Mouse (Mus musculus) midbrain, embryonic 13.5 days (tissue): Measurements from ENCODE around the gene Sort1. TPM values are rescaled to one million over a fixed set of nuclear protein-coding genes. Genes with fewer than 3 reads are reported as not detected.

Source experiments
- ATAC-seq: fragments of 200-750 bp; cut with Nextera tagmentation; 2 replicates; pipeline ENCODE4 v1.8.0; 2017; ENCODE audit warnings: mild to moderate bottlenecking, moderate TSS enrichment, moderate library complexity
- H3K27ac ChIP-seq: fragments of 300-500 bp; sonication (generic); 2 replicates; pipeline ENCODE4 v1.5.1; 2015; ENCODE audit warnings: inconsistent platforms, mild to moderate bottlenecking, moderate library complexity
- H3K27me3 ChIP-seq: fragments of 300-500 bp; sonication (generic); 2 replicates; pipeline ENCODE4 v1.6.1; 2015; ENCODE audit warnings: mild to moderate bottlenecking, inconsistent platforms
- H3K36me3 ChIP-seq: fragments of 300-500 bp; sonication (generic); 2 replicates; pipeline ENCODE4 v1.6.1; 2015; ENCODE audit warnings: mild to moderate bottlenecking, inconsistent platforms
- H3K4me1 ChIP-seq: fragments of 300-500 bp; sonication (generic); replicated peaks from 2 replicates; pipeline ENCODE4 v1.6.1; 2015; ENCODE audit warnings: inconsistent platforms
- H3K4me2 ChIP-seq: fragments of 300-500 bp; sonication (generic); replicated peaks from 2 replicates; pipeline ENCODE4 v1.6.1; 2015; ENCODE audit warnings: moderate library complexity, mild to moderate bottlenecking, inconsistent platforms
- H3K4me3 ChIP-seq: fragments of 300-500 bp; sonication (generic); replicated peaks from 2 replicates; pipeline ENCODE4 v1.5.1; 2015; ENCODE audit warnings: mild to moderate bottlenecking, inconsistent platforms
- H3K9ac ChIP-seq: fragments of 300-500 bp; sonication (generic); replicated peaks from 2 replicates; pipeline ENCODE4 v1.6.1; 2015; ENCODE audit warnings: mild to moderate bottlenecking, inconsistent platforms
- H3K9me3 ChIP-seq: fragments of 300-500 bp; sonication (generic); 2 replicates; pipeline ENCODE4 v1.6.1; 2016; ENCODE audit warnings: mild to moderate bottlenecking, inconsistent platforms
- WGBS: fragments of 180-500 bp; shearing (Covaris S2); methylation state at CpG from one replicate; pipeline ENCODE4 v1.1.7; 2015; 5-methylcytosine and 5-hydroxymethylcytosine counted together
- polyA plus RNA-seq: library from polyadenylated mRNA; unstranded; fragments of >200 nt; fragmentation: Nextera tagmentation; extraction: Ambion mirVana; gene quantifications from 2 replicates; pipeline ENCODE4 v1.2.1, GENCODE M21; 2015

Sort1 gene
- polyA plus RNA-seq, 1 experiment from 2014 or later: 18.3 TPM

DNA sequence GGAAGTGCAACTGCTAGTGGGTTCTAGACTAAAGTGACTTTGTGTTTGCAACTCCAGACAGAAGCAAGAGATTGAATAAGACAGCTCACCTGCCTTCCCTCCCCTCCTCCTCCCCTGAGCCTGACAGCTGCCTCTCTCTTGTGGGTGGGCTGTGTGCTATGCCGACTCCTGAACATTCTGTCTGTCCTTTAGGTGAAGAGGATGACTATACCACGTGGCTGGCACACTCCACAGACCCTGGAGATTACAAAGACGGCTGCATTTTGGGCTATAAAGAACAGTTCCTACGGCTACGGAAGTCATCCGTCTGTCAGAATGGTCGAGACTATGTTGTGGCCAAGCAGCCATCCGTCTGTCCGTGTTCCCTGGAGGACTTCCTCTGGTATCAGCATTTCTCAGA is 64.5 kb downstream of the Sort1 start:
- Histone ChIP-seq H3K9me3 (no peaks in the 10 kb centered on the region), H3K9ac (no peak overlapping the region), H3K27me3 (no peaks in the 10 kb centered on the region), H3K27ac (no peak overlapping the region), H3K36me3 (peaks cover 87% of the 10 kb centered on the region), H3K4me1 (no peaks in the 10 kb centered on the region), H3K4me3 (no peak overlapping the region), H3K4me2 (no peak overlapping the region)
- no peak for ATAC-seq
- 91% methylated on average over 9 of the region's 9 CpGs for WGBS

DNA sequence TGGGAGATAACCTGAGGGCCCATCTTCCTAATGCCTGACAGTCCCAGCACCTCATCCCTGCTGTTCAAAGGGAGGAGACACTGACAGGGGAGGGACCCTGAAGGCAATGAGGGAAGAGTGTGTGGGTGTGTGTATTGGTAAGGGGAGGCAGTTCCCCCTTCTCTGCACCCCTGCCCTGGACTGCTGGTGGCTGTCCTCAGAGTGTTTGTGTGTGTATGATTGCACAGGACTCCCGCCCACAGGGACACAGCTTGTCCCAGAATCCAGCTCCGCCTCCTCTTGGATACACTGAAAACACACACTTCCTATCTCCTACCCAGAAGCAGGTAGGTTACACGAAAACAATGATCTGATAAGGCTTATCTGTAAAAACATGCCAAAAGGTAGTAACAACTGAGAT is 71.4 kb downstream of the Sort1 start:
- no peak overlapping the region for H3K4me2 ChIP-seq
- H3K9ac ChIP-seq: no peak overlapping the region
- ATAC-seq: no peak
- no peak overlapping the region for H3K27ac ChIP-seq
- H3K9me3 ChIP-seq: no peaks in the 10 kb centered on the region
- 95% methylated on average over 3 of the region's 3 CpGs for WGBS
- peaks cover 88% of the 10 kb centered on the region for H3K36me3 ChIP-seq
- H3K27me3 ChIP-seq: no peaks in the 10 kb centered on the region
- H3K4me1 ChIP-seq: peaks cover 2% of the 10 kb centered on the region
- no peak overlapping the region for H3K4me3 ChIP-seq

DNA sequence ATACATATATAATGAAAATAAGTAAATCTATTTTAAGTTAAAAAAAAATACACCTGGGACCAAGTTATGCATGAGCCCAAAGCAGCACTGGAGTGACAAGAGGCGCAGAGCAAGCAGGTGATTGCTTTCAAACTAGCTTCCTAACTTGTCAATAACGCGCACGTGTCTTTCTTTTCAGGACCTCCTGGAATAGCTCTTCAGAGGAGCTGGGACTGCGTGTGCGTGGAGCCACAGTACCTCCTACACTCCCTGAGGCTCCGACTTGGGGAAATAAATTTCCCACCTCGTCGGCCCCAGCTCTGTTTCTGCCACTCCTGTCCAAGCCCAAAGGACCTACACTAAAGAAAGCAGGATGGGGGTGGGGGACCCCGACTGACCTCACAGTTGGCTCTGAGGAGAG is 73.2 kb downstream of the Sort1 start:
- Histone ChIP-seq H3K4me1 (peaks cover 14% of the 10 kb centered on the region), H3K36me3 (peaks cover 70% of the 10 kb centered on the region), H3K9me3 (no peaks in the 10 kb centered on the region), H3K4me2 (no peak overlapping the region), H3K4me3 (no peak overlapping the region), H3K27ac (no peak overlapping the region), H3K9ac (no peak overlapping the region), H3K27me3 (no peaks in the 10 kb centered on the region)
- no peak for ATAC-seq
- WGBS: 93% methylated on average over 10 of the region's 10 CpGs

DNA sequence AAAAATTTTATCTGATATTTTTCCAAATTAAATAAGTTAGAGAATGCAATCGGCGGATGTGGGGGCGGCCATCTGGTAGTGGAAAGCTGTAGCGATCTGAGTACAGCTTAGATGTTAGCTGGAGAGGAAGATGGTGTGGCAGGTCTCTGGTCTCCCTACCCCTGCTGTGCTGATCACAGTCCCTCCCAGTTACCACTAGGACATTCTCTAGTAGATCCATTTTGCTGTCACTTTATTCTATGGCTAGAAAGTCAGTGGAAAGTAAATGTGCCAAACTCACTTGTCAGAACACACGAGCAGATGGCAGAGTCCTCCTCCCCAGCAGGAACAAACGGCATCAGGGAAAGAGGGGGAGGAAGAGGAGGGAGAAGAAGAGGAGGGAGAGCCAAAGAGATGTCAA is 74.6 kb downstream of the Sort1 start:
- Histone ChIP-seq H3K4me3 (no peak overlapping the region), H3K27ac (no peak overlapping the region), H3K4me1 (peaks cover 15% of the 10 kb centered on the region), H3K9me3 (no peaks in the 10 kb centered on the region), H3K4me2 (no peak overlapping the region), H3K36me3 (peaks cover 59% of the 10 kb centered on the region), H3K9ac (no peak overlapping the region), H3K27me3 (no peaks in the 10 kb centered on the region)
- ATAC-seq: no peak
- WGBS: 90% methylated on average over 6 of the region's 6 CpGs

DNA sequence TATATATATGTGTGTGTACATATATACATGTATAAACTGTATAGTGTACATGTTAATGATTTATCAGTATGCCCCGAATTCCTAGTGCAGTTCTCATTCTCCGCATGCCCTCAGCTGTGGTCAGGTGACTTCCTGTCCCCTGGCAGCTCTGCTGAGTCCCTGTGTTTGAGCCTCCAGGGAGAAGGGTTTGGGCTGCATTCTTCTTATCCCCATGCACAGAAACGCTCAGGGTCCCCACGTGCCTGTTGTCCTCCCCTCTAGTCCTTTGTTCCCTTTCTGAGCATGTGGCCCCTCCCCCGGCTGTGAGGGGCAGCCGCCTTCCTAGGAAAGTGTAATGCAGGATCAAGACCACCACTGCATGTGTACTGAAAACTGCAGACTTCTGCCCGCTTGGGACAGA is 77.0 kb downstream of the Sort1 start:
- Histone ChIP-seq H3K9ac (no peak overlapping the region), H3K4me3 (no peak overlapping the region), H3K9me3 (no peaks in the 10 kb centered on the region), H3K27ac (peak overlapping the region; percentile 51), H3K27me3 (no peaks in the 10 kb centered on the region), H3K4me2 (no peak overlapping the region), H3K4me1 (peaks cover 27% of the 10 kb centered on the region), H3K36me3 (peaks cover 35% of the 10 kb centered on the region)
- peak; percentile 74 for ATAC-seq
- WGBS: 2% methylated on average over 7 of the region's 7 CpGs

DNA sequence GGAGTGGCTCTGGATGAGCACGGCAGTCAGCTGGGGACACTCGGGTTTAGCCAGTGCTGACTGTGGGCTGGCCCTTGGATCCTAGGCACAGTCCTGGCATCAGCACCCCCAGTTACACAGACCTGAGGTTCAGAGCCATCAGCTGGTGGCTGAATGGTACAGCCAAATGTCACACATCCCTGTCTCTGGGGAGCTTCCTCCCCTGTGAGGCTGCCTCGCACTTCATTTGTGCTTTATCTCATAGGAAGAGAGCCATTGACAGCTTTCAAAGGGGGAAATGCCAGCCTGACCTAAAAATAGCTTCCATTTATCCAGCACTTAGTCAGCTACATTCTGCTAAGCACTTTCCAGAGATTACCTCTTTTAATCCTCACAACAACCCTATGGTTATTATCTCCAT is 79.7 kb downstream of the Sort1 start:
- ATAC-seq: no peak
- Histone ChIP-seq H3K4me2 (no peak overlapping the region), H3K27ac (0 out of 2 replicates have a peak overlapping the region, but pooled peaks have one; percentile 35), H3K4me3 (no peak overlapping the region), H3K4me1 (peaks cover 27% of the 10 kb centered on the region), H3K27me3 (no peaks in the 10 kb centered on the region), H3K9me3 (no peaks in the 10 kb centered on the region), H3K9ac (no peak overlapping the region), H3K36me3 (peaks cover 7% of the 10 kb centered on the region; the same call in 1 of the 2 replicates)
- 74% methylated on average over 3 of the region's 3 CpGs for WGBS

DNA sequence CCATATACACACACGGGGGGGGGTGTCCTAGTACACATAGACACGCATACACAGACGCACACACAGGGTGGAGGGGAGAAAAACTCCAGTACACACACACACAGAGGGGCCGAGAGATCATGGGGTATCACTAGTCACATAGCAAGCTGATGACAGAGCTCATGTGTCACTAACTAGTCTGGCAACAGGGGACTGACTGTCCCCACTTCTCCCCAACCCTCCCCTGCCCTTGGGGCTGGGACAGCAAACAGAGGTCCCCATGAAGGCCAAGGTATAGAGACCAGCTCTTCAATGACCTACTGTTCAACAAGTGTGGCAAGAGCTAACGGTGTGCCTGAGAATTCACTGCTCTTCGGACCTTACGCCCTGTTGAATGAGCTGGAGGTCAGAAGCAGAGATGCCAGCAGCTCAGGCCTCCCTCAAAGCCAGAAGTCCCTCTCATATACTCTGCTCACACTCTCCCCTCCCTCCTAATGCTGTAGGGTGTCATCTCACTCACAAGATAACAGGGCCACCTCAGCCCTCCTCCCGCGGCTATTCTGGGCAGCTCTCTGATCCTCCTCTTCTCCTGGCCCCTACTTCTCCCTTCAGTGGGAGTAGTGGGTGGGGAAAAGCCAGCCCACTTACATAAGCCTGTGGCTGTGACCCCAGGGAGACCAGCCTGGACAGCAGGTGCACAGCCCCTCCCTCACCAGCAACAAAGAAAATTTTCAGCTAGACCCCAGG is 80.6 kb downstream of the Sort1 start, which contains the start of gene Mybphl:
Mybphl (plus strand) TSS at position 642 of the 726 bp plus-strand sequence.
- H3K9ac ChIP-seq: no peak within 1 kb of the TSS
- no peak within 1 kb of the TSS for H3K4me2 ChIP-seq
- WGBS: 77% methylated on average over 9 of the region's 9 CpGs
- ATAC-seq: peak; percentile 3; the same call in 1 of the 2 replicates
- no peak within 1 kb of the TSS for H3K4me3 ChIP-seq
- peaks cover 27% of the 10 kb centered on the region for H3K4me1 ChIP-seq
- H3K27me3 ChIP-seq: no peaks in the 10 kb centered on the region
- 0 out of 2 replicates have a peak, but pooled peaks cover under 1% of the 10 kb centered on the region for H3K36me3 ChIP-seq
- H3K27ac ChIP-seq: 0 out of 2 replicates have a peak within 1 kb of the TSS, but pooled peaks have one; percentile 35
- no peaks in the 10 kb centered on the region for H3K9me3 ChIP-seq

DNA sequence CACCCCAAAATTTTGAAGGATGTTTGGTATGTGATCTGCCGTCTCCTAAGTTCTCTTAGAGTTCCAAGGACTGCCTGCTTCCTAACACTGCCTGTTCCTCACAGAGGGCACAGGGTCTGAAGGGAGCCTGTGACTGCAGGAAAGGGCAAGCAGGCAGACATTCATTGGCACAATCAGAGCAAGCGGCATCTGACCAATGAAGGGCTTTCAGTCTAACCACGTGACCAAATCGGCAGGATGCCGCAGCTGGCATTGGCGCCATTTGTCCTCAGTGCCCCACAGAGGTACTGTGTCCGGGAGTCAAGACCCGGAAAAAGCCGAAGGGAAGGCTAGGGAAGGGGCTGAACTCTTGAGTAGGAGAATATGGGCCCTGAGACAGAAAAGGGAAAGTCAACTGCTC is 83.3 kb downstream of the Sort1 start:
- Histone ChIP-seq H3K36me3 (no peaks in the 10 kb centered on the region), H3K9ac (no peak overlapping the region), H3K9me3 (no peaks in the 10 kb centered on the region), H3K4me1 (peaks cover 13% of the 10 kb centered on the region), H3K4me3 (no peak overlapping the region), H3K4me2 (peak overlapping the region; percentile 24), H3K27ac (no peak overlapping the region), H3K27me3 (no peaks in the 10 kb centered on the region)
- WGBS: 70% methylated on average over 9 of the region's 9 CpGs
- ATAC-seq: peak; percentile 51

DNA sequence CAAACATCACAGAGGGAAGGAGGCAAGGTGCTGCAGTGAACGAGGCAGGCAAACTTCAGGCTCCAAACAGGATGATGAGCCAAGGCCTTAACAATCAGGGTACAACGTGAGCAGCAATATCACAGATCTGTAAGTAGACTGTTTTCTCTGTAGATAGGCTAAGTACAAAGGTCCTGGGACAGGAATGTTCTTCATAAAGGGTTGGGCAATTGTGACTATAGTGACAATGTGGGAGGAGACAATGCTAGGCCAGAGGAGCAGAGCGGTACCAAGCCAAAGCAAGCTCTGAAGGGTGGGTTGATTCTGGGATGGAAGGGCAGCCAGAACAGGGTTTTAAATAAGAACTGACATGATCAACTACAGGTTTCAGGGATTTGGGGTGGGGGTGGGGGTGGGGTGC is 83.9 kb downstream of the Sort1 start:
- no peak for ATAC-seq
- no peak overlapping the region for H3K27ac ChIP-seq
- H3K9ac ChIP-seq: no peak overlapping the region
- no peaks in the 10 kb centered on the region for H3K36me3 ChIP-seq
- peaks cover 13% of the 10 kb centered on the region for H3K4me1 ChIP-seq
- no peaks in the 10 kb centered on the region for H3K9me3 ChIP-seq
- H3K4me3 ChIP-seq: no peak overlapping the region
- no peak overlapping the region for H3K4me2 ChIP-seq
- no peaks in the 10 kb centered on the region for H3K27me3 ChIP-seq
- WGBS: 80% methylated on average over 3 of the region's 3 CpGs

DNA sequence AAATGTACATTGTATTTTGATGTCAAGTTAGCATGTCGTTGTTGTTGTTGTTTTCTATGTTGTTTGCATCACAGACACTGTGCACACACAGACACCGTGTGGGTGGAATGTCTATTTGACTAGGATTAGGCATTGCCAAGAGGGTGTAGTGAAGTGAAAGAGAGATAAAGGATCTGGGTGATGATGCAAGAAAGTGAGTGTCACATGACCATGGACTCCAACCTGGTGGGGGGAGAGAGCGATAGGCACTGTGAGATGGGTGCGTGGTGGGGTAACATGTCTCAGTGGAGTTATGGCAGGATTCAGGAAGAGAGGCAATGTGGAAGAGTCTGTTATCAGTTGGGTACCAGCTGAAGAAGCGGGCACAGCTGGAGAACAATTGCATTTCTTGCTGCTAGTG is 84.8 kb downstream of the Sort1 start:
- ATAC-seq: no peak
- no peak overlapping the region for H3K9ac ChIP-seq
- H3K4me1 ChIP-seq: peaks cover 9% of the 10 kb centered on the region
- H3K27me3 ChIP-seq: no peaks in the 10 kb centered on the region
- WGBS: 85% methylated on average over 5 of the region's 5 CpGs
- H3K27ac ChIP-seq: no peak overlapping the region
- H3K4me3 ChIP-seq: no peak overlapping the region
- no peaks in the 10 kb centered on the region for H3K9me3 ChIP-seq
- no peaks in the 10 kb centered on the region for H3K36me3 ChIP-seq
- no peak overlapping the region for H3K4me2 ChIP-seq

DNA sequence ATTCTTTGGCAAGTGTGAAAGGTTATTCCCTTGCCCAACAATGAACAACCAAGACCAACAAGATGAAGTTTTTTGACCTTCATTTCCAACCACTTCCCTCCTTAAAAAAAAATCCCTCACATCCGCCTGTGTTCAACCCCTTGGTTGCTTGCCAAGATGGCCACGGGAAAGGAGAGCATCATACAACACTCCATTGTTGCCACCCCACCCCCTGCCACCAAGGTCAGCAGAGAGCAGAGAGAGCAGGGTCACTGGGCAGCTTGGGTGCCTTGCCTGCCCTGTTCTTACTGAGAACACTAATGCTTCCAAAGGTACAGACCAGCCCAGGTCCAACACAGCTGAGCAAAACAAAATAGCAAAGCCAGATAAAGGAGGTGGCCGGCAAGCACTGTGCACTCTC is 88.4 kb downstream of the Sort1 start:
- no peaks in the 10 kb centered on the region for H3K9me3 ChIP-seq
- H3K9ac ChIP-seq: no peak overlapping the region
- H3K27me3 ChIP-seq: no peaks in the 10 kb centered on the region
- no peak for ATAC-seq
- H3K27ac ChIP-seq: no peak overlapping the region
- no peak overlapping the region for H3K4me2 ChIP-seq
- no peaks in the 10 kb centered on the region for H3K36me3 ChIP-seq
- H3K4me1 ChIP-seq: no peaks in the 10 kb centered on the region
- no peak overlapping the region for H3K4me3 ChIP-seq
- WGBS: 71% methylated on average over 3 of the region's 3 CpGs

DNA sequence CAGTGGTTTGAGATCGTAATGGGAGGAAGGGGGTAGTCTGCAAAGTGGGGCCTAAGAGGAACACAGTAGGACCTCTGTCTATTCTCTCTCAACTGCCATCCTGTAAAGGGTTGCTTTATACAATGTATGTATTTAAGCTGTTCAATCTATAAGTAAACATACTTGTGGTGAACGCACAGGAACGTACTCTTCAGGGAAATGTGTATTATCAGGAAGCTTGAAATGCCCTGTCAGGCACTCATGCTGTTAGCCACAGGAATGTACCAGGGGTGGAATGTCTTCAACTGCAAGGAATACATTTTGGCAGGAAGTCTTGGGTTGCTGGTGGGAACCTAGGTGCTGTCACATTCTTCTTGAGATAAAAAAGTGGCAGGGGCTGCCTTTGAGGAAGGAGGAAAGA is 88.8 kb downstream of the Sort1 start:
- Histone ChIP-seq H3K27me3 (no peaks in the 10 kb centered on the region), H3K9me3 (no peaks in the 10 kb centered on the region), H3K4me2 (no peak overlapping the region), H3K4me3 (no peak overlapping the region), H3K36me3 (no peaks in the 10 kb centered on the region), H3K9ac (no peak overlapping the region), H3K4me1 (no peaks in the 10 kb centered on the region), H3K27ac (no peak overlapping the region)
- 85% methylated on average over 3 of the region's 3 CpGs for WGBS
- ATAC-seq: no peak
